Mouse (Mus musculus) heart, postnatal 0 days (tissue): ENCODE results near the gene Ripply3. TPM values are rescaled to one million over a fixed set of nuclear protein-coding genes. Genes with fewer than 3 reads are reported as not detected.

ENCODE experiments used
- ATAC-seq: fragments of 200-750 bp; cut with Nextera tagmentation; 2 replicates; pipeline ENCODE4 v1.8.0; 2017; ENCODE audit warnings: low read depth, moderate number of reproducible peaks, moderate library complexity; ENCODE audit not compliant: insufficient read depth
- DNase-seq: peaks from one replicate; pipeline ENCODE4 v3.0.0-alpha.2; 2016; ENCODE audit warnings: low spot score
- H3K27ac ChIP-seq: fragments of 300-500 bp; sonication (generic); 2 replicates; pipeline ENCODE4 v1.5.1; 2014; ENCODE audit warnings: low read depth, mild to moderate bottlenecking
- H3K27me3 ChIP-seq: fragments of 300-500 bp; sonication (generic); 2 replicates; pipeline ENCODE4 v1.6.1; 2014; ENCODE audit warnings: low read length, mixed read lengths; ENCODE audit not compliant: control insufficient read depth, insufficient read depth
- H3K36me3 ChIP-seq: fragments of 300-500 bp; sonication (generic); replicated peaks from 2 replicates; pipeline ENCODE4 v1.6.1; 2014; ENCODE audit warnings: low read length, mixed read lengths; ENCODE audit not compliant: control insufficient read depth, insufficient read depth
- H3K4me1 ChIP-seq: fragments of 300-500 bp; sonication (generic); 2 replicates; pipeline ENCODE4 v1.6.1; 2014; ENCODE audit warnings: antibody characterized with exemption; ENCODE audit not compliant: control insufficient read depth, insufficient read depth
- H3K4me2 ChIP-seq: fragments of 300-500 bp; sonication (generic); 2 replicates; pipeline ENCODE4 v1.6.1; 2014; ENCODE audit warnings: low read depth, mild to moderate bottlenecking, low read length, moderate library complexity
- H3K4me3 ChIP-seq: fragments of 300-500 bp; sonication (generic); 2 replicates; pipeline ENCODE4 v1.5.1; 2014; ENCODE audit warnings: low read depth, low read length
- H3K9ac ChIP-seq: fragments of 300-500 bp; sonication (generic); replicated peaks from 2 replicates; pipeline ENCODE4 v1.6.1; 2014; ENCODE audit warnings: low read depth, low read length, mixed read lengths
- H3K9me3 ChIP-seq: fragments of 300-500 bp; sonication (generic); replicated peaks from 2 replicates; pipeline ENCODE4 v1.6.1; 2016; ENCODE audit warnings: low read length; ENCODE audit not compliant: control insufficient read depth
- CTCF ChIP-seq: IDR thresholded peaks from 2 replicates; pipeline ENCODE4 v1.5.1; 2016; ENCODE audit warnings: antibody characterized with exemption, control low read depth, low read depth
- EP300 ChIP-seq: IDR thresholded peaks from 2 replicates; pipeline ENCODE4 v1.6.1; 2016; ENCODE audit warnings: antibody characterized with exemption, low read depth
- WGBS: fragments of 180-500 bp; shearing (Covaris S2); extraction: QIAGEN DNeasy Blood & Tissue Kit; methylation state at CpG from one replicate; pipeline ENCODE4 v1.1.7; 2014; 5-methylcytosine and 5-hydroxymethylcytosine counted together
- polyA plus RNA-seq: library from polyadenylated mRNA; unstranded; fragments of >200 nt; fragmentation: Nextera tagmentation; extraction: Ambion mirVana; gene quantifications from 2 replicates; pipeline ENCODE4 v1.2.1, GENCODE M21; 2015
- total RNA-seq: library from RNA; depleted of rRNA; stranded (reverse); fragments of >200 nt; gene quantifications from 2 replicates; pipeline ENCODE4 v1.2.3, GENCODE M21; 2014; ENCODE audit warnings: low replicate concordance; rRNA removed

Gene Ripply3
- total RNA-seq = 3.9 and 4.6 TPM in 2 replicates
- polyA plus RNA-seq = 4.5 and 5.3 TPM in 2 replicates

DNA sequence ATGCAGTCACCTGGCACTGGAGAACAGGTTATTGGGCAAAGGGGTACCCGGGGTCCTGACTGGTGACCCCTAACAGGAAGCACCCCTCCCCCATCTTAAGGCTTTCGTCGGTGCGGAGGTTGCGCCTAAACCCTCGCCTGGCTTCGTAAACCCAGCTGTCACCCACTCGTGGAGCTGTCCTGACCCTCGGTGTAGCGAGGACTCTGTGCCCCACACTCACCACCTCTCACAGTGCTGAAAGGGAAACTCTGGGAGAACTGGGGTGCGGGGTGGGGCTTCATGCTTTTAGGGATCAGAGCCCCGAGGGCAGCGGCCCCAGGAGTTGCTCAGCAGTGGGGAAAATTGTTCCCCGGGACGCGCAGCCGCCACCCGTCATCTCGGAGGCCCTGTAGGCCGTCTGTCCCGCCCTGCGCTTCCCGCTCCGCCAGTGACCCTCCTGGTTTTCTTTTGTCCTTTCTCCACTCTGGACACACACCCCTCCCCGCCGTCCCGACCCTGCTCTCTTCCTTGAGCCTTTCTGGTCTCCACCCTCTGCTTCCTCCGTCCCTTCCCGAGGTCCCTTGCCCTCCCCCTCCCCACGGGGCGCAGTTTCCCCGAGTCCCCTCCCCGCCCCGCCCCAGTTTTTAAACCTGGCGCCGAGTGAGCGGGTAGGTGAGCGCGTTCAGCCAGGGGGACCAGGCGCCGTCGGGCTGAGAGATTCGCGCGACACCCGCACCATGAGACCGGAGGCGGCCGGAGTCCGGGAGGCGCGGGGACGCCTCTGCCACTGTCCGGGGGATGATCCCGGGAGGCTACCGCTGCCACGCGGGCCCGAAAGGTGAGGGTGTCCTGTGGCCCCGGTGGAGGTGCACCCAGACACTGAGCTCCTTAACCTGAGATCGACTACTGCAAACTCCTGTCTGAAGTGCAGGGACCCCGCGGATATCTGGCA lies at the start of gene Ripply3:
Gene Ripply3, plus strand, starts transcription at position 640 of the 931 bp plus-strand sequence.
- peak within 1 kb of the TSS; percentile 62 for H3K9ac ChIP-seq

GRCm38 (mm10) chr16:94283972-94284371 lies 44.2 kb upstream of the Ripply3 start:
- no peak overlapping the region for H3K4me3 ChIP-seq
- TF ChIP-seq CTCF = no peak
- no peak for TF ChIP-seq EP300
- WGBS = 89% methylated on average over 3 of the region's 3 CpGs
- no peak for DNase-seq
- H3K27ac ChIP-seq = no peak overlapping the region
- H3K36me3 ChIP-seq = 0 out of 2 replicates have a peak, but pooled peaks cover 5% of the 10 kb centered on the region
- no peaks in the 10 kb centered on the region for H3K4me1 ChIP-seq
- no peaks in the 10 kb centered on the region for H3K9me3 ChIP-seq
- H3K9ac ChIP-seq = no peak overlapping the region
- H3K27me3 ChIP-seq = no peaks in the 10 kb centered on the region
- no peak for ATAC-seq
- H3K4me2 ChIP-seq = no peak overlapping the region

More for the DNA sequence above, at the start of gene Ripply3:
- Histone ChIP-seq H3K4me2 (peak within 1 kb of the TSS; percentile 93), H3K4me3 (peak within 1 kb of the TSS; percentile 71), H3K9me3 (no peaks in the 10 kb centered on the region), H3K4me1 (0 out of 2 replicates have a peak, but pooled peaks cover 3% of the 10 kb centered on the region), H3K27ac (peak within 1 kb of the TSS; percentile 33; the same call in 1 of the 2 replicates), H3K36me3 (no peaks in the 10 kb centered on the region), H3K27me3 (0 out of 2 replicates have a peak, but pooled peaks cover 3% of the 10 kb centered on the region)
- peak; percentile 35 for DNase-seq
- ATAC-seq = peak; percentile 71
- no peak for TF ChIP-seq EP300
- TF ChIP-seq CTCF = no peak
- under 1% methylated on average over 63 of the region's 63 CpGs for WGBS

DNA sequence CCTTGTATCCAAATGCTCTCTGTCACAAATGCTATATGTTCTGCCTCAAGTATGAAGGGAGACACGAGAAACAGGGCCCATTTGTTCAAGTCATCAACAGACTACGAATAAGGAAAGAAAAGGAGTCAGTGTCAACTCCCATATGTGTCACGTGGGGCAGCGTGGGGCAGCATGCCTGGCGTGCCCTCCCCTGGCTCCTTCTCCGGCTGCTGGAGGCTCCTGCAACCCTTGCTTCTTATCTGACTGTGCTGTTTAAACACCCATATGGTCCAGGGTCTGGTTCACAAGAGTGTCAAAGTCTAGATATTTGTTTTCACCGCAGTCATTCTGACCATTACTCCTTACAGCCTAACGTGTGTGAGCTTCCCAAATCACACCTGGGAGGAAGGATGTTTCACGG lies 40.4 kb upstream of the Ripply3 start:
- 68% methylated on average over 9 of the region's 9 CpGs for WGBS
- no peak for ATAC-seq
- H3K27me3 ChIP-seq = no peaks in the 10 kb centered on the region

GRCm38 (mm10) chr16:94289138-94290072 lies 38.8 kb upstream of the Ripply3 start:
- 13% methylated on average over 39 of the region's 39 CpGs for WGBS
- no peak for TF ChIP-seq EP300
- TF ChIP-seq CTCF = no peak
- peak; percentile 52 for ATAC-seq
- H3K9ac ChIP-seq = peak overlapping the region; percentile 63
- no peaks in the 10 kb centered on the region for H3K9me3 ChIP-seq
- H3K4me3 ChIP-seq = peak overlapping the region; percentile 91
- DNase-seq = no peak
- no peaks in the 10 kb centered on the region for H3K27me3 ChIP-seq
- no peaks in the 10 kb centered on the region for H3K36me3 ChIP-seq
- no peak overlapping the region for H3K27ac ChIP-seq
- H3K4me2 ChIP-seq = peak overlapping the region; percentile 98
- H3K4me1 ChIP-seq = peaks cover 5% of the 10 kb centered on the region

More for the DNA sequence above, 40.4 kb upstream of the Ripply3 start:
- Histone ChIP-seq H3K27ac (no peak overlapping the region), H3K9me3 (no peaks in the 10 kb centered on the region), H3K4me2 (no peak overlapping the region), H3K4me3 (no peak overlapping the region), H3K36me3 (0 out of 2 replicates have a peak, but pooled peaks cover 3% of the 10 kb centered on the region), H3K4me1 (peaks cover 5% of the 10 kb centered on the region), H3K9ac (no peak overlapping the region)
- TF ChIP-seq CTCF = no peak
- TF ChIP-seq EP300 = no peak
- DNase-seq = no peak
